In the genomic region with DNA sequence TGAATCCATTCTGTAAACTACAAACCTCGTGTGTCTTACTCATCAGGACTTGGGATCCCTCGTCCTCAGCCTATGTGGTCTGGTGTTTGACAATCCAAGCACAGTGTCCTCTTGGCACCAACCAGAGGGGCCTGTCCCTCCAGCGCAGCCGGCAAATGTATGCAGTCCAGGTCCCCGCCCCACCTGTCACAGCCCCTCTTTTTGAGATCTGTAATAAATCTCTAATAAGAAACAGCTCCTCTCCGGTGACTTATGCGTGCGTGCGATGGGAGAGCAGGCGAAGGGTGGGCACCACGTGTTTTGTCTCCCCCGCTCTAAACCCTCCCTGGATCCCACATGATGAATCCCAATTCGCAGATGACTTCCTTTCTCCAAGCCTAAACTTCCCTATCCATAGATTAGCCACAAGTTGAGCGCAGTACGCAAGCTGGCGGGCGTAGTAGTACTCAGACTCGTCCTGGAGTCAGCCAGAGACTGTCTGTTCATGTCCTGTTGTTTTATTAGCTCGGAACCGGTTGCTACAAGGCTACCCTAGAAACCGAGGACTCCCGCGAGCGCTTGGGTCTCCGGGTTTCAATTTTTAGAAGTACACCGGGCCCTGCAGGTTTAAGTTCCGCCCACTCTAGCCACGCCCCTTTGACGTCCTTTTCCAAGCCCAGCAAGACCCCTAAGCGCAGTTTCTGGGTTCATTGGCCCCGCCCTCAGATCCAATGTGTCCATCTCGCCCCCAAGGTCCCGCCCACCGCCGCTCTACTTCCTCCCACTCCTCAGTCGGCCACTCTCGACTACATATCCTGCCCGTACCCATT, we compare ENCODE assay signal across 8 mouse cellular contexts. TPM values are rescaled to one million over a fixed set of nuclear protein-coding genes. Genes with fewer than 3 reads are reported as not detected.
A peak's percentile ranks its signal among the peaks of the same experiment; 100 is the strongest.
DNase-seq lines count a peak whose midpoint lies in the region; ATAC-seq lines count a peak whose summit lies in the region.

No protein-coding gene starts in this region.

- H3K4me3 ChIP-seq in lung, embryonic 15.5 days: peak overlapping the region; percentile 94
- peak overlapping the region; percentile 96 for H3K4me3 ChIP-seq in embryonic facial prominence, embryonic 13.5 days
- peak overlapping the region; percentile 83 for H3K4me3 ChIP-seq in hindbrain, embryonic 15.5 days
- H3K4me3 ChIP-seq in liver, embryonic 15.5 days (replicated peaks): peak overlapping the region; percentile 94
- H3K4me3 ChIP-seq in stomach, embryonic 14.5 days (ENCODE audit: low read depth, low read length): peak overlapping the region; percentile 94

- peaks cover 52% of the 10 kb centered on the region for H3K4me1 ChIP-seq in lung, embryonic 15.5 days
- peaks cover 47% of the 10 kb centered on the region for H3K4me1 ChIP-seq in embryonic facial prominence, embryonic 13.5 days
- H3K4me1 ChIP-seq in hindbrain, embryonic 15.5 days (replicated peaks): peaks cover 25% of the 10 kb centered on the region
- peaks cover 63% of the 10 kb centered on the region for H3K4me1 ChIP-seq in liver, embryonic 15.5 days (replicated peaks)
- H3K4me1 ChIP-seq in stomach, embryonic 14.5 days (ENCODE audit: control insufficient read depth, insufficient read depth, low read length): peaks cover 29% of the 10 kb centered on the region

- peak overlapping the region; percentile 89 for H3K27ac ChIP-seq in lung, embryonic 15.5 days
- peak overlapping the region; percentile 93 for H3K27ac ChIP-seq in embryonic facial prominence, embryonic 13.5 days
- H3K27ac ChIP-seq in hindbrain, embryonic 15.5 days (replicated peaks): peak overlapping the region; percentile 93
- peak overlapping the region; percentile 92 for H3K27ac ChIP-seq in liver, embryonic 15.5 days (replicated peaks)
- peak overlapping the region; percentile 84 for H3K27ac ChIP-seq in stomach, embryonic 14.5 days (ENCODE audit: low read length)

- WGBS in lung, embryonic 15.5 days: 1% methylated on average over 38 of the region's 38 CpGs
- under 1% methylated on average over 38 of the region's 38 CpGs for WGBS in embryonic facial prominence, embryonic 13.5 days
- under 1% methylated on average over 38 of the region's 38 CpGs for WGBS in hindbrain, embryonic 15.5 days
- WGBS in liver, embryonic 15.5 days (ENCODE audit: insufficient replicate concordance): 1% methylated on average over 38 of the region's 38 CpGs
- 1% methylated on average over 38 of the region's 38 CpGs for WGBS in stomach, embryonic 14.5 days

- peak overlapping the region; percentile 64 for H3K4me2 ChIP-seq in lung, embryonic 15.5 days
- H3K4me2 ChIP-seq in embryonic facial prominence, embryonic 13.5 days: peak overlapping the region; percentile 90
- H3K4me2 ChIP-seq in hindbrain, embryonic 15.5 days: peak overlapping the region; percentile 74
- H3K4me2 ChIP-seq in liver, embryonic 15.5 days: peak overlapping the region; percentile 87
- H3K4me2 ChIP-seq in stomach, embryonic 14.5 days (replicated peaks; ENCODE audit: low read depth, low read length): peak overlapping the region; percentile 55

- no peak; the same call in 1 of the 2 replicates for ATAC-seq in lung, embryonic 15.5 days (ENCODE audit: borderline replicate concordance, extremely low read depth, low FRiP score, low TSS enrichment)
- ATAC-seq in embryonic facial prominence, embryonic 13.5 days (ENCODE audit: insufficient number of reproducible peaks, insufficient read depth, low FRiP score, low TSS enrichment, low read depth): peak; percentile 87
- peak; percentile 35 for ATAC-seq in hindbrain, embryonic 15.5 days (ENCODE audit: low FRiP score, low read depth)
- no peak for ATAC-seq in liver, embryonic 15.5 days (ENCODE audit: insufficient read depth)
- no peak for ATAC-seq in stomach, embryonic 14.5 days (ENCODE audit: insufficient number of reproducible peaks, insufficient read depth, low FRiP score, low read depth)

- no peak for DNase-seq in lung, postnatal 10 days
- DNase-seq in adrenal gland, postnatal 10 days: peak; percentile 55
- no peak for DNase-seq in layer of hippocampus, postnatal 14 days (ENCODE audit: low spot score in 2 of 2)

- H3K9ac ChIP-seq in lung, embryonic 15.5 days: peak overlapping the region; percentile 39
- H3K9ac ChIP-seq in embryonic facial prominence, embryonic 13.5 days: peak overlapping the region; percentile 69
- peak overlapping the region; percentile 42 for H3K9ac ChIP-seq in hindbrain, embryonic 15.5 days
- H3K9ac ChIP-seq in liver, embryonic 15.5 days: peak overlapping the region; percentile 52
- peak overlapping the region; percentile 36; the same call in 1 of the 2 replicates for H3K9ac ChIP-seq in stomach, embryonic 14.5 days (replicated peaks; ENCODE audit: low read depth, low read length)

- peaks cover 47% of the 10 kb centered on the region for H3K36me3 ChIP-seq in lung, embryonic 15.5 days
- H3K36me3 ChIP-seq in embryonic facial prominence, embryonic 13.5 days: peaks cover 59% of the 10 kb centered on the region
- peaks cover 49% of the 10 kb centered on the region for H3K36me3 ChIP-seq in hindbrain, embryonic 15.5 days
- peaks cover 53% of the 10 kb centered on the region for H3K36me3 ChIP-seq in liver, embryonic 15.5 days (replicated peaks)
- peaks cover 53% of the 10 kb centered on the region for H3K36me3 ChIP-seq in stomach, embryonic 14.5 days (ENCODE audit: control insufficient read depth, insufficient read depth, low read length)

- no peaks in the 10 kb centered on the region for H3K27me3 ChIP-seq in lung, embryonic 15.5 days
- H3K27me3 ChIP-seq in embryonic facial prominence, embryonic 13.5 days: no peaks in the 10 kb centered on the region
- no peaks in the 10 kb centered on the region for H3K27me3 ChIP-seq in hindbrain, embryonic 15.5 days
- H3K27me3 ChIP-seq in liver, embryonic 15.5 days: no peaks in the 10 kb centered on the region
- H3K27me3 ChIP-seq in stomach, embryonic 14.5 days (ENCODE audit: control insufficient read depth, insufficient read depth, low read length): no peaks in the 10 kb centered on the region

- H3K9me3 ChIP-seq in lung, embryonic 15.5 days: no peaks in the 10 kb centered on the region
- H3K9me3 ChIP-seq in embryonic facial prominence, embryonic 13.5 days: no peaks in the 10 kb centered on the region
- H3K9me3 ChIP-seq in hindbrain, embryonic 15.5 days: no peaks in the 10 kb centered on the region
- no peaks in the 10 kb centered on the region for H3K9me3 ChIP-seq in liver, embryonic 15.5 days (replicated peaks)
- no peaks in the 10 kb centered on the region for H3K9me3 ChIP-seq in stomach, embryonic 14.5 days (ENCODE audit: control insufficient read depth, low read depth, low read length)

RNA-seq across cellular contexts. Expression of a gene that starts 1.0 kb away (rescaled TPM):
- polyA plus RNA-seq in lung, embryonic 15.5 days (2015; fragmentation: Nextera tagmentation; extraction: Ambion mirVana): 48.4 and 49.9 TPM in 2 replicates
- 10 to 100 TPM; 29.4 to 35.4 TPM for total RNA-seq in adrenal gland, postnatal 10 days (2021)
- 43.2 and 46.9 TPM in 2 replicates for polyA plus RNA-seq in embryonic facial prominence, embryonic 13.5 days (2015; fragmentation: Nextera tagmentation; extraction: Ambion mirVana)
- 33.8 and 35.1 TPM in 2 replicates for polyA plus RNA-seq in hindbrain, embryonic 15.5 days (2015; fragmentation: Nextera tagmentation; extraction: Ambion mirVana)
- polyA plus RNA-seq in liver, embryonic 15.5 days (2015; fragmentation: Nextera tagmentation; extraction: Ambion mirVana): 24.3 and 29.5 TPM in 2 replicates
- polyA plus RNA-seq in stomach, embryonic 14.5 days (2014; fragmentation: Nextera tagmentation; extraction: Ambion mirVana): 21.3 and 21.7 TPM in 2 replicates
- total RNA-seq in layer of hippocampus, postnatal 14 days (2021): 10 to 100 TPM; 22.4 to 25.8 TPM

RNA-seq across cellular contexts. Expression of a gene that starts 8.6 kb away (rescaled TPM):
- polyA plus RNA-seq in lung, embryonic 15.5 days (2015; fragmentation: Nextera tagmentation; extraction: Ambion mirVana): 17.8 and 18.3 TPM in 2 replicates
- total RNA-seq in adrenal gland, postnatal 10 days (2021): 10 to 100 TPM; 24.5 to 31.8 TPM
- 7.1 and 7.3 TPM in 2 replicates for polyA plus RNA-seq in embryonic facial prominence, embryonic 13.5 days (2015; fragmentation: Nextera tagmentation; extraction: Ambion mirVana)
- 4.7 and 5.2 TPM in 2 replicates for polyA plus RNA-seq in hindbrain, embryonic 15.5 days (2015; fragmentation: Nextera tagmentation; extraction: Ambion mirVana)
- polyA plus RNA-seq in liver, embryonic 15.5 days (2015; fragmentation: Nextera tagmentation; extraction: Ambion mirVana): 4.0 and 5.0 TPM in 2 replicates
- 23.1 and 23.4 TPM in 2 replicates for polyA plus RNA-seq in stomach, embryonic 14.5 days (2014; fragmentation: Nextera tagmentation; extraction: Ambion mirVana)
- total RNA-seq in layer of hippocampus, postnatal 14 days (2021): 1 to 10 TPM; 1.8 to 2.2 TPM

RNA-seq across cellular contexts. Expression of a gene that starts 23.1 kb away (rescaled TPM):
- 0.07 and 0.10 TPM in 2 replicates for polyA plus RNA-seq in lung, embryonic 15.5 days (2015; fragmentation: Nextera tagmentation; extraction: Ambion mirVana)
- total RNA-seq in adrenal gland, postnatal 10 days (2021): 1 to 10 TPM; 3.6 to 4.0 TPM
- polyA plus RNA-seq in embryonic facial prominence, embryonic 13.5 days (2015; fragmentation: Nextera tagmentation; extraction: Ambion mirVana): 0.13 TPM in 1 of 2 replicates, not detected in the other
- polyA plus RNA-seq in hindbrain, embryonic 15.5 days (2015; fragmentation: Nextera tagmentation; extraction: Ambion mirVana): not detected in 2 replicates
- polyA plus RNA-seq in liver, embryonic 15.5 days (2015; fragmentation: Nextera tagmentation; extraction: Ambion mirVana): not detected in 2 replicates
- polyA plus RNA-seq in stomach, embryonic 14.5 days (2014; fragmentation: Nextera tagmentation; extraction: Ambion mirVana): 0.07 TPM in 1 of 2 replicates, not detected in the other
- total RNA-seq in layer of hippocampus, postnatal 14 days (2021): 1 to 10 TPM; 1.4 to 1.5 TPM

RNA-seq across cellular contexts. Expression of a gene that starts 27.2 kb away (rescaled TPM):
- 45.4 and 47.0 TPM in 2 replicates for polyA plus RNA-seq in lung, embryonic 15.5 days (2015; fragmentation: Nextera tagmentation; extraction: Ambion mirVana)
- total RNA-seq in adrenal gland, postnatal 10 days (2021): 10 to 100 TPM; 39.2 to 48.9 TPM
- polyA plus RNA-seq in embryonic facial prominence, embryonic 13.5 days (2015; fragmentation: Nextera tagmentation; extraction: Ambion mirVana): 56.0 and 57.6 TPM in 2 replicates
- 130 and 151 TPM in 2 replicates for polyA plus RNA-seq in hindbrain, embryonic 15.5 days (2015; fragmentation: Nextera tagmentation; extraction: Ambion mirVana)
- 13.4 and 15.2 TPM in 2 replicates for polyA plus RNA-seq in liver, embryonic 15.5 days (2015; fragmentation: Nextera tagmentation; extraction: Ambion mirVana)
- polyA plus RNA-seq in stomach, embryonic 14.5 days (2014; fragmentation: Nextera tagmentation; extraction: Ambion mirVana): 50.1 and 51.4 TPM in 2 replicates
- total RNA-seq in layer of hippocampus, postnatal 14 days (2021): 100 to 1,000 TPM; 330 to 352 TPM

RNA-seq across cellular contexts. Expression of a gene that starts 28.6 kb away (rescaled TPM):
- 26.4 and 28.8 TPM in 2 replicates for polyA plus RNA-seq in lung, embryonic 15.5 days (2015; fragmentation: Nextera tagmentation; extraction: Ambion mirVana)
- 1 to 10 TPM; 1.9 to 3.0 TPM for total RNA-seq in adrenal gland, postnatal 10 days (2021)
- 5.0 and 7.2 TPM in 2 replicates for polyA plus RNA-seq in embryonic facial prominence, embryonic 13.5 days (2015; fragmentation: Nextera tagmentation; extraction: Ambion mirVana)
- polyA plus RNA-seq in hindbrain, embryonic 15.5 days (2015; fragmentation: Nextera tagmentation; extraction: Ambion mirVana): 5.9 and 6.2 TPM in 2 replicates
- 0.93 and 1.4 TPM in 2 replicates for polyA plus RNA-seq in liver, embryonic 15.5 days (2015; fragmentation: Nextera tagmentation; extraction: Ambion mirVana)
- 21.6 and 25.2 TPM in 2 replicates for polyA plus RNA-seq in stomach, embryonic 14.5 days (2014; fragmentation: Nextera tagmentation; extraction: Ambion mirVana)
- total RNA-seq in layer of hippocampus, postnatal 14 days (2021): 1 to 10 TPM; 1.6 to 2.5 TPM

Comparison
In these comparisons a context has a peak if more than half of its experiments do, and no peak if none do; other contexts are left out.
1. ATAC-seq: peak in embryonic facial prominence, embryonic 13.5 days (single experiment) and hindbrain, embryonic 15.5 days (single experiment); none in lung, embryonic 15.5 days (single experiment), liver, embryonic 15.5 days (single experiment) and stomach, embryonic 14.5 days (single experiment).
2. Peak in every context shown above with its lines, with median percentiles within 50 percentile points of each other: H3K27ac ChIP-seq, H3K4me2 ChIP-seq, H3K4me3 ChIP-seq and H3K9ac ChIP-seq.